ENCODE assay signal across 8 mouse cellular contexts in genomic region chr19:9993036-9993656, GRCm38 (mm10). TPM values are rescaled to one million over a fixed set of nuclear protein-coding genes. Genes with fewer than 3 reads are reported as not detected.
DNase-seq lines count a peak whose midpoint lies in the region; ATAC-seq lines count a peak whose summit lies in the region.

No protein-coding gene starts in this region.

- H3K36me3 ChIP-seq in forebrain, embryonic 11.5 days (ENCODE audit: control insufficient read depth, insufficient read depth, low read length): no peaks in the 10 kb centered on the region
- no peaks in the 10 kb centered on the region for H3K36me3 ChIP-seq in heart, embryonic 15.5 days
- no peaks in the 10 kb centered on the region for H3K36me3 ChIP-seq in liver, embryonic 13.5 days
- H3K36me3 ChIP-seq in stomach, embryonic 14.5 days (ENCODE audit: control insufficient read depth, insufficient read depth, low read length): no peaks in the 10 kb centered on the region

- no peaks in the 10 kb centered on the region for H3K9me3 ChIP-seq in forebrain, embryonic 11.5 days (ENCODE audit: control insufficient read depth, low read length)
- no peaks in the 10 kb centered on the region for H3K9me3 ChIP-seq in heart, embryonic 15.5 days (replicated peaks)
- H3K9me3 ChIP-seq in liver, embryonic 13.5 days (replicated peaks): no peaks in the 10 kb centered on the region
- H3K9me3 ChIP-seq in stomach, embryonic 14.5 days (ENCODE audit: control insufficient read depth, low read depth, low read length): no peaks in the 10 kb centered on the region

- no peaks in the 10 kb centered on the region for H3K4me1 ChIP-seq in forebrain, embryonic 11.5 days (replicated peaks; ENCODE audit: control insufficient read depth, insufficient read depth, low read length)
- peaks cover 9% of the 10 kb centered on the region; the same call in 1 of the 2 replicates for H3K4me1 ChIP-seq in heart, embryonic 15.5 days (replicated peaks)
- peaks cover 56% of the 10 kb centered on the region for H3K4me1 ChIP-seq in liver, embryonic 13.5 days (replicated peaks)
- peaks cover 11% of the 10 kb centered on the region; the same call in 1 of the 2 replicates for H3K4me1 ChIP-seq in stomach, embryonic 14.5 days (ENCODE audit: control insufficient read depth, insufficient read depth, low read length)

- H3K9ac ChIP-seq in forebrain, embryonic 11.5 days (ENCODE audit: low read length): peak overlapping the region; percentile 43
- no peak overlapping the region for H3K9ac ChIP-seq in heart, embryonic 15.5 days
- H3K9ac ChIP-seq in liver, embryonic 13.5 days: peak overlapping the region; percentile 42
- H3K9ac ChIP-seq in stomach, embryonic 14.5 days (replicated peaks; ENCODE audit: low read depth, low read length): no peak overlapping the region

- WGBS in forebrain, embryonic 11.5 days: 8% methylated on average over 17 of the region's 17 CpGs
- WGBS in heart, embryonic 15.5 days: 5% methylated on average over 17 of the region's 17 CpGs
- 7% methylated on average over 17 of the region's 17 CpGs for WGBS in liver, embryonic 13.5 days (ENCODE audit: insufficient replicate concordance)
- WGBS in stomach, embryonic 14.5 days: 5% methylated on average over 17 of the region's 17 CpGs

- H3K4me3 ChIP-seq in forebrain, embryonic 11.5 days (ENCODE audit: low read depth, low read length): peak overlapping the region; percentile 28
- peak overlapping the region; percentile 33 for H3K4me3 ChIP-seq in heart, embryonic 15.5 days
- peak overlapping the region; percentile 35 for H3K4me3 ChIP-seq in liver, embryonic 13.5 days (replicated peaks)
- H3K4me3 ChIP-seq in stomach, embryonic 14.5 days (ENCODE audit: low read depth, low read length): peak overlapping the region; percentile 25

- no peak overlapping the region for H3K27ac ChIP-seq in forebrain, embryonic 11.5 days (ENCODE audit: low read depth, low read length)
- no peak overlapping the region for H3K27ac ChIP-seq in heart, embryonic 15.5 days
- H3K27ac ChIP-seq in liver, embryonic 13.5 days: no peak overlapping the region
- no peak overlapping the region for H3K27ac ChIP-seq in stomach, embryonic 14.5 days (ENCODE audit: low read length)

- peak overlapping the region; percentile 60 for H3K4me2 ChIP-seq in forebrain, embryonic 11.5 days (ENCODE audit: low read depth, low read length, severe bottlenecking)
- peak overlapping the region; percentile 56 for H3K4me2 ChIP-seq in heart, embryonic 15.5 days
- H3K4me2 ChIP-seq in liver, embryonic 13.5 days: peak overlapping the region; percentile 57
- peak overlapping the region; percentile 42 for H3K4me2 ChIP-seq in stomach, embryonic 14.5 days (replicated peaks; ENCODE audit: low read depth, low read length)

- no peaks in the 10 kb centered on the region for H3K27me3 ChIP-seq in forebrain, embryonic 11.5 days (ENCODE audit: control insufficient read depth, insufficient read depth, low read length)
- no peaks in the 10 kb centered on the region for H3K27me3 ChIP-seq in heart, embryonic 15.5 days
- H3K27me3 ChIP-seq in liver, embryonic 13.5 days: 0 out of 2 replicates have a peak, but pooled peaks cover 2% of the 10 kb centered on the region
- no peaks in the 10 kb centered on the region for H3K27me3 ChIP-seq in stomach, embryonic 14.5 days (ENCODE audit: control insufficient read depth, insufficient read depth, low read length)

- DNase-seq in CD4-positive, CD25-positive, alpha-beta regulatory T cell, adult 2 months (ENCODE audit: low read depth, low spot score): peak; percentile 83
- peak; percentile 83 for DNase-seq in c-Kit-positive CD71-negative TER-119-negative erythroid progenitor cells, embryonic 14.5 days (ENCODE audit: low read depth)
- peak; percentile 96 for DNase-seq in forebrain, embryonic 11.5 days (ENCODE audit: low spot score)
- DNase-seq in kidney, postnatal 14 days: peak; percentile 91
- DNase-seq in liver, embryonic 13.5 days: peak; percentile 74
- DNase-seq in natural killer cell, adult 2 months (ENCODE audit: low spot score in 2 of 2): peak; percentile 88 to 89

- peak; percentile 91 for ATAC-seq in forebrain, embryonic 11.5 days (replicated peaks; ENCODE audit: low FRiP score)
- peak; percentile 80 for ATAC-seq in heart, embryonic 15.5 days (replicated peaks; ENCODE audit: insufficient number of reproducible peaks, insufficient read depth, low FRiP score, low read depth)
- peak; percentile 34 for ATAC-seq in liver, embryonic 13.5 days (ENCODE audit: low read depth)
- ATAC-seq in stomach, embryonic 14.5 days (ENCODE audit: insufficient number of reproducible peaks, insufficient read depth, low FRiP score, low read depth): peak; percentile 81

RNA-seq across cellular contexts. Expression of gene Best1, which starts 8.3 kb away (rescaled TPM):
- 0.92 and 1.5 TPM in 2 replicates for polyA plus RNA-seq in forebrain, embryonic 11.5 days (2014; fragmentation: Nextera tagmentation; extraction: Ambion mirVana)
- 0.19 and 0.25 TPM in 2 replicates for polyA plus RNA-seq in heart, embryonic 15.5 days (2015; fragmentation: Nextera tagmentation; extraction: Ambion mirVana)
- polyA plus RNA-seq in liver, embryonic 13.5 days (2015; fragmentation: Nextera tagmentation; extraction: Ambion mirVana): 0.17 and 0.20 TPM in 2 replicates
- 0.35 and 0.72 TPM in 2 replicates for polyA plus RNA-seq in stomach, embryonic 14.5 days (2014; fragmentation: Nextera tagmentation; extraction: Ambion mirVana)

RNA-seq across cellular contexts. Expression of gene Rab3il1, which starts 8.3 kb away (rescaled TPM):
- 34.5 and 35.1 TPM in 2 replicates for polyA plus RNA-seq in forebrain, embryonic 11.5 days (2014; fragmentation: Nextera tagmentation; extraction: Ambion mirVana)
- 21.8 and 30.0 TPM in 2 replicates for polyA plus RNA-seq in heart, embryonic 15.5 days (2015; fragmentation: Nextera tagmentation; extraction: Ambion mirVana)
- polyA plus RNA-seq in liver, embryonic 13.5 days (2015; fragmentation: Nextera tagmentation; extraction: Ambion mirVana): 196 and 207 TPM in 2 replicates
- polyA plus RNA-seq in stomach, embryonic 14.5 days (2014; fragmentation: Nextera tagmentation; extraction: Ambion mirVana): 26.0 and 28.6 TPM in 2 replicates

RNA-seq across cellular contexts. Expression of gene Fth1, which starts 12.7 kb away (rescaled TPM):
- polyA plus RNA-seq in forebrain, embryonic 11.5 days (2014; fragmentation: Nextera tagmentation; extraction: Ambion mirVana): 1,254 and 1,333 TPM in 2 replicates
- 1,879 and 1,985 TPM in 2 replicates for polyA plus RNA-seq in heart, embryonic 15.5 days (2015; fragmentation: Nextera tagmentation; extraction: Ambion mirVana)
- polyA plus RNA-seq in liver, embryonic 13.5 days (2015; fragmentation: Nextera tagmentation; extraction: Ambion mirVana): 5,062 and 5,153 TPM in 2 replicates
- 1,491 and 1,524 TPM in 2 replicates for polyA plus RNA-seq in stomach, embryonic 14.5 days (2014; fragmentation: Nextera tagmentation; extraction: Ambion mirVana)

RNA-seq across cellular contexts. Expression of gene Fads3, which starts 48.2 kb away (rescaled TPM):
- 5.9 and 6.1 TPM in 2 replicates for polyA plus RNA-seq in forebrain, embryonic 11.5 days (2014; fragmentation: Nextera tagmentation; extraction: Ambion mirVana)
- polyA plus RNA-seq in heart, embryonic 15.5 days (2015; fragmentation: Nextera tagmentation; extraction: Ambion mirVana): 39.4 and 43.9 TPM in 2 replicates
- polyA plus RNA-seq in liver, embryonic 13.5 days (2015; fragmentation: Nextera tagmentation; extraction: Ambion mirVana): 5.3 and 7.3 TPM in 2 replicates
- 9.1 and 11.2 TPM in 2 replicates for polyA plus RNA-seq in stomach, embryonic 14.5 days (2014; fragmentation: Nextera tagmentation; extraction: Ambion mirVana)

Comparison
In these comparisons a context has a peak if more than half of its experiments do, and no peak if none do; other contexts are left out.
1. ATAC-seq: peak in every context shown above with its lines; median percentile 91 in forebrain, embryonic 11.5 days; 81 in stomach, embryonic 14.5 days; 80 in heart, embryonic 15.5 days; 34 in liver, embryonic 13.5 days.
2. H3K9ac ChIP-seq: peak in forebrain, embryonic 11.5 days (single experiment) and liver, embryonic 13.5 days (single experiment); none in heart, embryonic 15.5 days (single experiment) and stomach, embryonic 14.5 days (single experiment).
3. Peak in every context shown above with its lines, with median percentiles within 50 percentile points of each other: DNase-seq, H3K4me2 ChIP-seq and H3K4me3 ChIP-seq.